Mouse (Mus musculus): Measurements from ENCODE around the gene Atp13a4. TPM values are rescaled to one million over a fixed set of nuclear protein-coding genes. Genes with fewer than 3 reads are reported as not detected.
A peak's percentile ranks its signal among the peaks of the same experiment; 100 is the strongest.

Atp13a4 gene
- 10 to 100 TPM in 1 of 2 experiments, 1 to 10 TPM in 1; 9.0 to 10.4 TPM for total RNA-seq (2021)
- long read RNA-seq, experiment 1, full-length matches to known transcripts, result 6 of 15 reads
- long read RNA-seq, experiment 1, partial matches to known transcripts, result 2 of 15 reads
- long read RNA-seq, experiment 1, other reads (novel, unspliced or antisense), result 7 of 15 reads
- long read RNA-seq, experiment 2, full-length matches to known transcripts, result 3 of 11 reads
- long read RNA-seq, experiment 2, partial matches to known transcripts, result 4 of 11 reads
- long read RNA-seq, experiment 2, other reads (novel, unspliced or antisense), result 4 of 11 reads

DNA sequence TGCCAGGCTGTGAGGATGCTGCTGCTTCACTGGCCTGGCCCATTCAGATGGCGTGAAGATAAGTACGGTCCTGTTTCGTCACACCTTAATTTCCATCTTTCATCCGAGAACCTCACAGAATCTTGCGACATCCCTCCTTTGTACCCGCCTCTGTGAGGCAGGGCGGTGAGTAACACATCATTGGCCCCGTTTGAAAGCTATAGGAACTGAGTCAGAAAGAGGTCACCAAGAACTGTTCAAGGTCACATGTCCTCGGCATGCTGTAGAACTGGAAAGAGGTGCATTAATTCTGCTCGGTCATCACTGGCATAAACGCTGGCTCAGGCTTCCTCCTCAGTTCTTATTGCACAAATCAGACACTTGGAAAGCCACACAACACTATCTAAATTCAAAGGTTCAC lies at the start of gene Atp13a4:
TSS of gene Atp13a4 (minus strand) at position 36 of the 400 bp plus-strand sequence.
- no peak for DNase-seq (ENCODE audit: low spot score in 2 of 2)

- DNase-seq (ENCODE audit: low spot score in 2 of 2), result no peak
These were observed 47.5 kb upstream of the Atp13a4 start for GRCm38 (mm10) chr16:29592171-29592570.

GRCm38 (mm10) chr16:29579787-29580176 lies 35.1 kb upstream of the Atp13a4 start:
- DNase-seq (ENCODE audit: low spot score in 2 of 2), result peak in 1 of 2 experiments; percentile 13

GRCm38 (mm10) chr16:29579167-29579786 lies 34.6 kb upstream of the Atp13a4 start, which contains the start of gene Opa1:
TSS of gene Opa1 (plus strand) at chr16:29579334.
- DNase-seq (ENCODE audit: low spot score in 2 of 2), result peak; percentile 92 to 97

DNA sequence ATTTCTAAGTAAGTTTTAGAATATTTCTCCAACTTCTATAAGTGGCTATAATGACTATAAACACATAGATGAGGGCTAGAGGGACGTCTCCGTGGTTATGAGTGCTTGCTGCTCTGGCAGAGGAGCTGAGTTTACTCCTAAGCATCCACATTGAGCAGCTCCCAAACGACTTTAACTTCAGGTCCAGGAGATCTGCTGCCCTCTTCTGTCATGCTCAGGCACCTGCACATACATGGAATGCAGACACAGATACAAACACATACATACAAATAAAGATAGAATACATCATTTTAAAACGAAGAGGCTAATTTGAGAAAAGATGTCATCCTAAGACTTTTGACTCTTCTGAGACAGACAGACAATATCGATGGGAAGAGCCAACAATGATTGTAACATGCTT lies 31.0 kb upstream of the Atp13a4 start:
- DNase-seq (ENCODE audit: low spot score in 2 of 2), result peak in 1 of 2 experiments; percentile 25

- DNase-seq (ENCODE audit: low spot score in 2 of 2), result no peak
These were observed 29.3 kb upstream of the Atp13a4 start for GRCm38 (mm10) chr16:29574013-29574412.

DNA sequence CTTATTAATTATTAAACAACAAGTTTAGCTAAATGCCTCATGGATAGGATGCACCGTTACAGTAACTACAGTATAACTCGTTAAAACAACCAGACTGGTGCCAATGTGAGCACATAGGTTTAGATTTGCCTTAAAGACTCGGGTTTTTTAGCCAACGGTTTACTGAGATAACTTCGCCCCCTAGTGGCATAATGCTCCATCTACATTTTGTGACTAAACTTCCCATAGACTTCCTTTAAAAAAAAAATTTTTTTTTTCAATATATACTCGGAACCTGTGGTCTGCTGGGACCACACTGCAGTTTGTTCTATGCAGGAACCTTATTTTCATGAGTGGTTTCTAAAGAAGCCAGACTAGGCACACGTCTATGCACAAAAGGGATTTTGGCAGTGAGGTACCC lies 16.2 kb upstream of the Atp13a4 start:
- peak; percentile 53 to 66 for DNase-seq (ENCODE audit: low spot score in 2 of 2)

- DNase-seq (ENCODE audit: low spot score in 2 of 2), result peak in 1 of 2 experiments; percentile 16
These were observed 15.8 kb upstream of the Atp13a4 start for GRCm38 (mm10) chr16:29560454-29560853.

- no peak for DNase-seq (ENCODE audit: low spot score in 2 of 2)
These were observed 15.0 kb upstream of the Atp13a4 start for GRCm38 (mm10) chr16:29559667-29560066.

DNA sequence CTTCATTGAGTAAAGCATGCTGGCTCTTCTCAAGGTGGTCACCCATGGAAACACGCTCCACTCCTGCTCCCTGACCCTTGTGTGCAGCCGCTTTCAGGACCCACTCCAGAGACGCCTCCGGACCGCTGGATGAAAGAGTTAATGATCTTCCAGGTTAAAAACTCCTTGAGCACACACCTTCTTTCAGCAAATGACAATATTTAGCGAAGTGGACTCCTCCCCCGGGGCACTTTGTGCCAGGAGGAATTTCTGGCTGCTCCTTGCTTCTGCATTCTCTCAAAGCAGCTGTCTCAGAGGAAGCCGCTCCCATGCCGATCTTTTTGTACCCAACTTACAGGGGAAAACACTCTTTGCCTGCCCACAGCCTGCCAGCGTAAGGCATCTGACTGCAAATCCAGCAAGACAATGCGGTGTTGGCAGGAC lies 3.4 kb downstream of the Atp13a4 start:
- peak; percentile 17 to 23 for DNase-seq (ENCODE audit: low spot score in 2 of 2)

DNA sequence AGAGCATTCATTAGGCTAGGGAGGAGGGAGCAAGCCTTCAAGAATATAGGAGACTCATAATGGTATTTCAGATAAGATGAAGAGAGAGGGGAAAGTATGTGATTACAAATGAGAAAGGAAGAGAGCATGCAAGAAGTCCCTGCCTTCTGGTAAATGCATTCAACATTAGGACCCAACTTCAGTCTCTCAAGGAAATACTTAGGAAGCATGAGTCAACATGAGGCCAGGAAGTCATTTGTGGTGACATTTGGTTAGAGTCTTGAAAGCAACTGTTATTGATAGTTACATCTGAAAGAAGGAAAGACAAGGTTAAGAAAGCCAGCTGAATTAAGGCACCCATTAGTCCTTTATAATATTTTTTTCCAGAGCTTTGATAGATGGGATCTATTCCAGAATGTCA lies 4.8 kb downstream of the Atp13a4 start:
- no peak for DNase-seq (ENCODE audit: low spot score in 2 of 2)

- peak in 1 of 2 experiments; percentile 28 for DNase-seq (ENCODE audit: low spot score in 2 of 2)
These were observed 8.1 kb downstream of the Atp13a4 start for GRCm38 (mm10) chr16:29536411-29537204.

DNA sequence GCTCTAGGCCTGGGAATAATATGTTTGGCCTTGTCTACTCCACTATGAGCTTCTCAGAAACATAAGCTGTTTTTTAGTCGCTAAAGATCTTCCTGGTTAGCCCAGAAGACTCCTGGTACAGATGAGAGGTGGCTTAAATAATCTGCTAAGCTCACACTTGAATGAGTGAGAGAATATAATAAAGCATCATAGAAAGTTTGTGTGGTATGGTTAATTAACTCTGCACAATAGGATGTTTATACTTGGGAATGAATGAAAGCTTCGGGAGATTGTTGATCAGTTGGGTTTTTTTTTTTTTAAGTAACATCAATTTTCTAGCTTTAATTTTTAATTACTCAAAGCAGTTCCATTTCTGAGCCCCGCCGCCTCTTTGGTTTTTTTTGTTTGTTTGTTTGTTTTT lies 8.8 kb downstream of the Atp13a4 start:
- DNase-seq (ENCODE audit: low spot score in 2 of 2), result no peak

- DNase-seq (ENCODE audit: low spot score in 2 of 2), result no peak
These were observed 11.0 kb downstream of the Atp13a4 start for GRCm38 (mm10) chr16:29533641-29534040.

- no peak for DNase-seq (ENCODE audit: low spot score in 2 of 2)
These were observed 17.6 kb downstream of the Atp13a4 start for GRCm38 (mm10) chr16:29527085-29527484.

DNA sequence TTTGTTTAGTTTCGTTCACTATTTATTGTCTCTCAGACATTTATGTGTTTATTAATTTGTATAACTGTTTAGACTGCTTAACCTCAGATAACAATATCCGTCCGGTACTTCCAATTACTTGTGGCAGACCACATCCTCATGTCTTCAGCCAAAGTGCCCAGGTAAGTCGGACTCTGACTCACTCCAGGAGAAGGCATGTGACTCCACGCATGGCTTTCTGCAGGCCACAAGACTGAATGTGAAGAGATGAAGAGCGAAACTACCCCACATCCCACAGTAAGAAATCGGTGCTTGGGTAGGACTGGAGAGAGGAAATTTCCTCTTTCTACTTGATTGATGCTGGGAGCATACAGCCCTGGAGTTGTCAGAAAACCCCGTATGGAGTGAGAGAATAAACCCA lies 18.1 kb downstream of the Atp13a4 start:
- no peak for DNase-seq (ENCODE audit: low spot score in 2 of 2)

DNA sequence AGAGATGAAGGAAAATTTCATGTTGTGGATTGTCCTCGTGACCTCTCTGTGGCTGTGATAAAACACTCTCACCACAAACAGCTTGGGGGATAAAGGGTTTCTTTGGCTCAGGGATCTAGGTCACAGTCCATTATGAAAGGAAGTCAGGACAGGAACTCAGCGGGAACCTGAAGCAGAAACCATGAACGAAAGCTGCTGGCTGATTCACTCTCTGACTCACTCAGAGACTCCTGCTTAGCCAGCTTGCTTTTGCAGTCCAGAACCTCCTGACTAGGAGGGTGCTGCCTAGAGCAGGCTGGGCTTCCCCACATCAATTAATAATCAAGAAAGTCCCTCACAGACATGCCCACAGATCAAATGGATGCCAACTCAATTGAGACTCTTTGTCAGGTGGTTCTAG lies 32.2 kb downstream of the Atp13a4 start:
- DNase-seq (ENCODE audit: low spot score in 2 of 2), result peak; percentile 12 to 30

- DNase-seq (ENCODE audit: low spot score in 2 of 2), result no peak
These were observed 33.9 kb downstream of the Atp13a4 start for GRCm38 (mm10) chr16:29510743-29511142.

DNA sequence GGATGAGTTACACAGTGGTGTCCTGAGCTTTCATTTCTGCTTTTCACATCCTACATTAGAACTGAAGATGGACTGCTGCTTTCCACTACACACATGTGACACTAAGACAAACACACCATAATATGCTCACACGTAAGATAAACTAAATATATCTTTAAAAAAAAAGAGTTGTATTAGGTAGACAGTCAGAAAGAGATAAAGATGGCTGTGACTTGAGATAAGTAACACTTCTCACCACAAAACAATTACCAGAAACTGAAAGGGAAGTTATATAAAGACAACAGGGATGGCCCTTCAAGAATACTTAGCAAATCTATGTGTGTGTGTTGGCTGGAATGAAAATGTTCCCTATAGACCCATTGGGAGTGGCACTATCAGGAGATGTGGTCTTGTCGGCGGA lies 34.8 kb downstream of the Atp13a4 start:
- DNase-seq (ENCODE audit: low spot score in 2 of 2), result no peak

- DNase-seq (ENCODE audit: low spot score in 2 of 2), result peak in 1 of 2 experiments; percentile 3
These were observed 40.0 kb downstream of the Atp13a4 start for GRCm38 (mm10) chr16:29504671-29505070.

- peak in 1 of 2 experiments; percentile 27 for DNase-seq (ENCODE audit: low spot score in 2 of 2)
These were observed 40.5 kb downstream of the Atp13a4 start for GRCm38 (mm10) chr16:29504198-29504597.

DNA sequence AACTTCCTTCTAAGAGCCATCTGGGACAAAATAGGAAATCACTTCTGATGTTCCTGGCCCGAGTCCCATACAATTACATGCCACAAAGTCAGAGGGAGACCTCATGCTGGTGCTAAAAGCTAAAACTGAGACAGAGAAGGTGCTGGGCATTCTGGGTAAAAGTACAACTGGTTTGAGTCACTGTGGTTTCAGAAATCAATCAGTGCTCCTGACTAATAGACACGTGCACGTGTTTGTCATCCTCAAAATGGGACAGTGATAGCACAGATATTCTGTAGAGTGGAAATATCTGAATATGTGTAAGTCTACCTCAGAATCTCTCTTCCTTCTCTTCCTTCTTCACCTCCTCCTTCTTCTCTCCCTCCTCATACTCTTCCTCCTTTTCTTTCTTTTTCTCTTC lies 53.6 kb downstream of the Atp13a4 start:
- no peak for DNase-seq (ENCODE audit: low spot score in 2 of 2)

Data from left cerebral cortex, adult 18-20 months (tissue).